Mouse (Mus musculus) limb, embryonic 12.5 days (tissue): Measurements from ENCODE around the gene Vmn2r92. TPM values are rescaled to one million over a fixed set of nuclear protein-coding genes. Genes with fewer than 3 reads are reported as not detected.
"Not testable (repeated sequence)": the region's sequence is repeated elsewhere in the genome, so short reads cannot be mapped to it uniquely, and the experiment has no call there.

Experiments
- ATAC-seq: fragments of 200-750 bp; cut with Nextera tagmentation; 2 replicates; pipeline ENCODE4 v1.8.0; 2017; ENCODE audit warnings: low read depth, moderate TSS enrichment; ENCODE audit not compliant: insufficient number of reproducible peaks, insufficient read depth, low FRiP score, low TSS enrichment
- H3K27ac ChIP-seq: fragments of 300-500 bp; sonication (generic); 2 replicates; pipeline ENCODE4 v1.5.1; 2016; ENCODE audit warnings: mild to moderate bottlenecking, moderate library complexity
- H3K27me3 ChIP-seq: fragments of 300-500 bp; sonication (generic); 2 replicates; pipeline ENCODE4 v1.6.1; 2016; ENCODE audit warnings: mild to moderate bottlenecking, moderate library complexity
- H3K36me3 ChIP-seq: fragments of 300-500 bp; sonication (generic); 2 replicates; pipeline ENCODE4 v1.6.1; 2016; ENCODE audit warnings: mild to moderate bottlenecking, moderate library complexity
- H3K4me1 ChIP-seq: fragments of 300-500 bp; sonication (generic); replicated peaks from 2 replicates; pipeline ENCODE4 v1.6.1; 2016
- H3K4me2 ChIP-seq: fragments of 300-500 bp; sonication (generic); 2 replicates; pipeline ENCODE4 v1.6.1; 2016; ENCODE audit warnings: mild to moderate bottlenecking, moderate library complexity
- H3K4me3 ChIP-seq: fragments of 300-500 bp; sonication (generic); replicated peaks from 2 replicates; pipeline ENCODE4 v1.5.1; 2016; ENCODE audit warnings: mild to moderate bottlenecking
- H3K9ac ChIP-seq: fragments of 300-500 bp; sonication (generic); replicated peaks from 2 replicates; pipeline ENCODE4 v1.6.1; 2016; ENCODE audit warnings: mild to moderate bottlenecking, moderate library complexity
- H3K9me3 ChIP-seq: fragments of 300-500 bp; sonication (generic); 2 replicates; pipeline ENCODE4 v1.6.1; 2016; ENCODE audit warnings: mild to moderate bottlenecking, moderate library complexity
- WGBS: fragments of 180-500 bp; shearing (Covaris S2); methylation state at CpG from one replicate; pipeline ENCODE4 v1.1.7; 2016; 5-methylcytosine and 5-hydroxymethylcytosine counted together
- polyA plus RNA-seq: library from polyadenylated mRNA; unstranded; fragments of >200 nt; fragmentation: Nextera tagmentation; extraction: Ambion mirVana; gene quantifications from 2 replicates; pipeline ENCODE4 v1.2.1, GENCODE M21; 2016

Gene Vmn2r92
- polyA plus RNA-seq, result not detected in 2 replicates

GRCm38 (mm10) chr17:18151587-18151986 is at the start of gene Vmn2r92:
TSS of gene Vmn2r92 (plus strand) at chr17:18151887.
- WGBS, result 73% methylated on average over 1 of the region's 1 CpGs
- not testable (repeated sequence) for H3K9me3 ChIP-seq

GRCm38 (mm10) chr17:18102265-18102664 is 49.4 kb upstream of the Vmn2r92 start:
- not testable (repeated sequence) for H3K4me1 ChIP-seq, H3K36me3 ChIP-seq, H3K27me3 ChIP-seq, H3K4me2 ChIP-seq, H3K9ac ChIP-seq, H3K27ac ChIP-seq, ATAC-seq, H3K4me3 ChIP-seq, H3K9me3 ChIP-seq
- WGBS, result 90% methylated on average over 3 of the region's 3 CpGs

More at GRCm38 (mm10) chr17:18151587-18151986, at the start of gene Vmn2r92:
- H3K27ac ChIP-seq, H3K27me3 ChIP-seq, H3K36me3 ChIP-seq, H3K4me1 ChIP-seq, ATAC-seq, H3K4me2 ChIP-seq, H3K9ac ChIP-seq, H3K4me3 ChIP-seq: not testable (repeated sequence)

GRCm38 (mm10) chr17:18161194-18161593 is 9.5 kb downstream of the Vmn2r92 start:
- H3K9ac ChIP-seq, H3K27me3 ChIP-seq, H3K4me3 ChIP-seq, H3K4me2 ChIP-seq, H3K27ac ChIP-seq, H3K9me3 ChIP-seq, ATAC-seq, H3K4me1 ChIP-seq, H3K36me3 ChIP-seq: not testable (repeated sequence)
- 77% methylated on average over 2 of the region's 2 CpGs for WGBS

- H3K36me3 ChIP-seq, result no peaks in the 10 kb centered on the region
- 91% methylated on average over 1 of the region's 1 CpGs for WGBS
These were observed 38.0 kb downstream of the Vmn2r92 start for GRCm38 (mm10) chr17:18189732-18190131.

GRCm38 (mm10) chr17:18221300-18221699 is 69.6 kb downstream of the Vmn2r92 start:
- no peaks in the 10 kb centered on the region for H3K27me3 ChIP-seq
- no peak overlapping the region for H3K4me2 ChIP-seq
- peaks cover 31% of the 10 kb centered on the region for H3K9me3 ChIP-seq
- no peak overlapping the region for H3K9ac ChIP-seq
- H3K27ac ChIP-seq, result no peak overlapping the region
- no peaks in the 10 kb centered on the region for H3K4me1 ChIP-seq
- no peak for ATAC-seq
- no peak overlapping the region for H3K4me3 ChIP-seq
- no peaks in the 10 kb centered on the region for H3K36me3 ChIP-seq

More at GRCm38 (mm10) chr17:18189732-18190131, 38.0 kb downstream of the Vmn2r92 start:
- H3K4me1 ChIP-seq, result no peaks in the 10 kb centered on the region
- no peak overlapping the region for H3K27ac ChIP-seq
- H3K9ac ChIP-seq, result no peak overlapping the region
- no peak overlapping the region for H3K4me3 ChIP-seq
- 0 out of 2 replicates have a peak, but pooled peaks cover 3% of the 10 kb centered on the region for H3K9me3 ChIP-seq
- H3K27me3 ChIP-seq, result no peaks in the 10 kb centered on the region
- no peak overlapping the region for H3K4me2 ChIP-seq
- ATAC-seq, result no peak

- no peak for ATAC-seq
These were observed 80.3 kb downstream of the Vmn2r92 start for GRCm38 (mm10) chr17:18231996-18232395.

GRCm38 (mm10) chr17:18236931-18237330 is 85.2 kb downstream of the Vmn2r92 start:
- no peak for ATAC-seq
- Histone ChIP-seq H3K9ac (no peak overlapping the region), H3K9me3 (peaks cover 15% of the 10 kb centered on the region), H3K4me2 (no peak overlapping the region), H3K27ac (no peak overlapping the region), H3K27me3 (no peaks in the 10 kb centered on the region), H3K4me1 (no peaks in the 10 kb centered on the region), H3K4me3 (no peak overlapping the region), H3K36me3 (no peaks in the 10 kb centered on the region)
- 85% methylated on average over 14 of the region's 14 CpGs for WGBS

More at GRCm38 (mm10) chr17:18231996-18232395, 80.3 kb downstream of the Vmn2r92 start:
- no peaks in the 10 kb centered on the region for H3K27me3 ChIP-seq
- no peak overlapping the region for H3K4me2 ChIP-seq
- H3K9ac ChIP-seq, result no peak overlapping the region
- 78% methylated on average over 2 of the region's 2 CpGs for whole genome bisulfite sequencing
- peaks cover 14% of the 10 kb centered on the region for H3K9me3 ChIP-seq
- H3K27ac ChIP-seq, result no peak overlapping the region
- no peaks in the 10 kb centered on the region for H3K36me3 ChIP-seq
- H3K4me3 ChIP-seq, result no peak overlapping the region
- no peaks in the 10 kb centered on the region for H3K4me1 ChIP-seq

Other genes with a start within 250 kb of the Vmn2r92 start
- gene Fpr-rs4, start 130.2 kb upstream of the Vmn2r92 start, polyA plus RNA-seq, result not detected in 2 replicates
- not detected in 2 replicates for gene Vmn2r124, start 102.5 kb upstream of the Vmn2r92 start, polyA plus RNA-seq
- not detected in 2 replicates for gene Vmn2r91, start 66.9 kb upstream of the Vmn2r92 start, polyA plus RNA-seq
- not detected in 2 replicates for gene Vmn2r94, start 125.9 kb downstream of the Vmn2r92 start, polyA plus RNA-seq
- not detected in 2 replicates for gene Vmn2r93, start 146.2 kb downstream of the Vmn2r92 start, polyA plus RNA-seq